ENCODE assay signal across 26 mouse cellular contexts in genomic region chr19:57093698-57094004, GRCm38 (mm10).
DNase-seq lines count a peak whose midpoint lies in the region; ATAC-seq and TF ChIP-seq lines count a peak whose summit lies in the region.
"Had no signal": no experiment of that assay in that cellular context is flagged by ENCODE, and none has a peak within 500 bp of the region (broad histone marks: within the 10 kb centered on the region; RNA-seq: fewer than 3 reads in every experiment).

No protein-coding gene starts in this region.

- no peaks in the 10 kb centered on the region; the same call in 1 of the 2 replicates for H3K79me2 ChIP-seq in heart, adult 2 months (replicated peaks; ENCODE audit: control insufficient read depth, insufficient read depth, low read length)

- WGBS in heart, adult 2 months, result 74% methylated on average over 3 of the region's 3 CpGs
- 79% methylated on average over 3 of the region's 3 CpGs for WGBS in olfactory bulb, adult 2 months
- 73% methylated on average over 3 of the region's 3 CpGs for WGBS in kidney, embryonic 15.5 days

- H3K9me3 ChIP-seq in kidney, embryonic 15.5 days (replicated peaks), result no peaks in the 10 kb centered on the region
- H3K9me3 ChIP-seq: heart, embryonic 10.5 days; hindbrain, embryonic 13.5 days; limb, embryonic 15.5 days; liver, embryonic 13.5 days had no signal

- TF ChIP-seq EP300 in heart, adult 2 months (IDR thresholded peaks at IDR 0.05; ENCODE audit: insufficient read depth, low read depth, low read length), result no peak

- no peak for DNase-seq in heart, adult 2 months
- DNase-seq in heart, postnatal 14 days, result no peak
- DNase-seq in CD4-positive, CD25-positive, alpha-beta regulatory T cell, adult 2 months (ENCODE audit: low read depth, low spot score), result peak; percentile 65
- peak; percentile 57 for DNase-seq in T-cell, adult 2 months (ENCODE audit: low spot score)
- no peak for DNase-seq in ovary, adult 18-20 months (ENCODE audit: low spot score)
- DNase-seq: adrenal gland, postnatal 10 days; cerebellum, adult 9-11 months; heart, postnatal 4 days; kidney, adult 8-10 months; kidney, postnatal 25 days; layer of hippocampus, postnatal 36 days; left cerebral cortex, postnatal 4 days; liver, embryonic 13.5 days; lung, adult 18-20 months; lung, postnatal 14 days; midbrain, embryonic 14.5 days; right cerebral cortex, postnatal 25 days; thymus, adult 2 months; thymus, postnatal 36 days had no signal

- no peak for ATAC-seq in kidney, embryonic 15.5 days (replicated peaks; ENCODE audit: low FRiP score)
- ATAC-seq: forebrain, embryonic 16.5 days had no signal

- no peak for TF ChIP-seq CTCF in heart, adult 2 months (IDR thresholded peaks at IDR 0.05)
- no peak for TF ChIP-seq CTCF in olfactory bulb, adult 2 months (IDR thresholded peaks at IDR 0.05; ENCODE audit: insufficient read depth, low read depth, low read length)

- H3K4me2 ChIP-seq in kidney, embryonic 15.5 days, result no peak overlapping the region
- H3K4me2 ChIP-seq: hindbrain, embryonic 13.5 days; limb, embryonic 15.5 days; liver, embryonic 13.5 days had no signal

- H3K27me3 ChIP-seq in heart, adult 2 months (ENCODE audit: control insufficient read depth, insufficient read depth, low read length), result no peaks in the 10 kb centered on the region
- no peaks in the 10 kb centered on the region for H3K27me3 ChIP-seq in kidney, embryonic 15.5 days
- H3K27me3 ChIP-seq: hindbrain, embryonic 13.5 days; limb, embryonic 15.5 days; liver, embryonic 13.5 days had no signal

- no peak overlapping the region for H3K4me3 ChIP-seq in heart, adult 2 months
- H3K4me3 ChIP-seq in olfactory bulb, adult 2 months (ENCODE audit: insufficient read depth, low read depth, low read length), result no peak overlapping the region
- H3K4me3 ChIP-seq in kidney, embryonic 15.5 days (replicated peaks), result no peak overlapping the region
- H3K4me3 ChIP-seq: erythroblast, embryonic 14.5 days; heart, embryonic 10.5 days; hindbrain, embryonic 13.5 days; limb, embryonic 15.5 days; liver, embryonic 13.5 days had no signal

- no peak overlapping the region for H3K9ac ChIP-seq in heart, adult 2 months (ENCODE audit: low read depth, low read length)
- H3K9ac ChIP-seq in kidney, embryonic 15.5 days, result no peak overlapping the region
- H3K9ac ChIP-seq: hindbrain, embryonic 13.5 days; limb, embryonic 15.5 days; liver, embryonic 13.5 days had no signal

- intact Hi-C loops in heart, adult 2 months (cut with DNase I), result no loop called here
- intact Hi-C loops in heart, postnatal 14 days (cut with DNase I), result no loop called here

- no peak for TF ChIP-seq POLR2A in heart, adult 2 months (IDR thresholded peaks at IDR 0.05; ENCODE audit: insufficient read depth, low read depth, low read length)
- no peak for TF ChIP-seq POLR2A in olfactory bulb, adult 2 months (IDR thresholded peaks at IDR 0.05; ENCODE audit: insufficient read depth, low read depth, low read length)

- H3K4me1 ChIP-seq in heart, adult 2 months (ENCODE audit: control insufficient read depth, insufficient read depth, low read length), result peaks cover 33% of the 10 kb centered on the region
- peaks cover 24% of the 10 kb centered on the region for H3K4me1 ChIP-seq in olfactory bulb, adult 2 months (ENCODE audit: control insufficient read depth, insufficient read depth, low read length)
- H3K4me1 ChIP-seq in kidney, embryonic 15.5 days, result peaks cover 22% of the 10 kb centered on the region
- H3K4me1 ChIP-seq: hindbrain, embryonic 13.5 days had no signal

- peaks cover 55% of the 10 kb centered on the region for H3K36me3 ChIP-seq in heart, adult 2 months (ENCODE audit: control insufficient read depth, insufficient read depth, low read length)
- no peaks in the 10 kb centered on the region for H3K36me3 ChIP-seq in kidney, embryonic 15.5 days
- H3K36me3 ChIP-seq: hindbrain, embryonic 13.5 days; limb, embryonic 15.5 days; liver, embryonic 13.5 days had no signal

- H3K27ac ChIP-seq in heart, adult 2 months, result peak overlapping the region; percentile 6; the same call in 1 of the 2 replicates
- peak overlapping the region; percentile 52; the same call in 1 of the 2 replicates for H3K27ac ChIP-seq in olfactory bulb, adult 2 months (ENCODE audit: insufficient read depth, low read depth, low read length)
- H3K27ac ChIP-seq in kidney, embryonic 15.5 days, result no peak overlapping the region
- H3K27ac ChIP-seq: heart, embryonic 10.5 days; hindbrain, embryonic 13.5 days; limb, embryonic 15.5 days; liver, embryonic 13.5 days had no signal

Comparison
In these comparisons a context has a peak if more than half of its experiments do, and no peak if none do; other contexts are left out.
1. DNase-seq: peak in CD4-positive, CD25-positive, alpha-beta regulatory T cell, adult 2 months (single experiment) and T-cell, adult 2 months (single experiment); none in heart, adult 2 months (0 of 2), heart, postnatal 14 days (0 of 2) and ovary, adult 18-20 months (single experiment).